Mouse (Mus musculus) liver, embryonic 12.5 days (tissue): ENCODE data around the gene Gna14. TPM values are rescaled to one million over a fixed set of nuclear protein-coding genes. Genes with fewer than 3 reads are reported as not detected.

Experiments
- ATAC-seq: fragments of 200-750 bp; cut with Nextera tagmentation; 2 replicates; pipeline ENCODE4 v1.8.0; 2017; ENCODE audit warnings: moderate number of reproducible peaks, mild to moderate bottlenecking, moderate library complexity
- H3K27ac ChIP-seq: fragments of 300-500 bp; sonication (generic); 2 replicates; pipeline ENCODE4 v1.5.1; 2016; ENCODE audit warnings: mild to moderate bottlenecking
- H3K27me3 ChIP-seq: fragments of 300-500 bp; sonication (generic); replicated peaks from 2 replicates; pipeline ENCODE4 v1.6.1; 2016; ENCODE audit warnings: mild to moderate bottlenecking, moderate library complexity
- H3K36me3 ChIP-seq: fragments of 300-500 bp; sonication (generic); 2 replicates; pipeline ENCODE4 v1.6.1; 2016; ENCODE audit warnings: mild to moderate bottlenecking, moderate library complexity
- H3K4me1 ChIP-seq: fragments of 300-500 bp; sonication (generic); 2 replicates; pipeline ENCODE4 v1.6.1; 2016
- H3K4me2 ChIP-seq: fragments of 300-500 bp; sonication (generic); 2 replicates; pipeline ENCODE4 v1.6.1; 2016; ENCODE audit warnings: mild to moderate bottlenecking, moderate library complexity
- H3K4me3 ChIP-seq: fragments of 300-500 bp; sonication (generic); 2 replicates; pipeline ENCODE4 v1.5.1; 2016; ENCODE audit warnings: mild to moderate bottlenecking, moderate library complexity
- H3K9ac ChIP-seq: fragments of 300-500 bp; sonication (generic); 2 replicates; pipeline ENCODE4 v1.6.1; 2016; ENCODE audit warnings: mild to moderate bottlenecking, moderate library complexity
- H3K9me3 ChIP-seq: fragments of 300-500 bp; sonication (generic); replicated peaks from 2 replicates; pipeline ENCODE4 v1.6.1; 2016; ENCODE audit warnings: mild to moderate bottlenecking, moderate library complexity
- WGBS: fragments of 180-500 bp; shearing (Covaris S2); methylation state at CpG from one replicate; pipeline ENCODE4 v1.1.7; 2016; ENCODE audit not compliant: insufficient replicate concordance; 5-methylcytosine and 5-hydroxymethylcytosine counted together
- polyA plus RNA-seq: library from polyadenylated mRNA; unstranded; fragments of >200 nt; fragmentation: Nextera tagmentation; extraction: Ambion mirVana; gene quantifications from 2 replicates; pipeline ENCODE4 v1.2.1, GENCODE M21; 2016

The Gna14 gene
- polyA plus RNA-seq, 1 experiment from 2014 or later: 1.6 TPM

DNA sequence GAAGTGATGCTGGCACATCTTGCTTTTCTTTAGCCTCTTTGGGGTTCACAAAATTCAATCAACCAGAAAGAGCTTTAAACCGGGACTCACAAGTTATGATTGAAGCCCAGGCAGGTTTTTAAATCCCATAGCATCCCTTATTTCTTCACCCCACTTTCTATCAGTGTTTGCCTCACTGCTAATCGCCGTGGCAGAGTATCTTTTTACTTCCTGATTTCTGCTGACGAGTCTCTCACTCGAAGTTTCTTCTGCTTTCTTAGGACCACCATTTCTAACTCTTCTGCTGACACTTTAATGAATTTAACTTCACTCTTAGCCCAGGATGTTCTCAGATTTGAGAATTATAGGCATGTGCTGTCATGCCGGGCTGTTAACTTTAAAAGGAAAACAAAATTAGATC, 21.6 kb downstream of the Gna14 start:
- H3K27me3 ChIP-seq: no peaks in the 10 kb centered on the region
- 23% methylated on average over 6 of the region's 6 CpGs for WGBS

DNA sequence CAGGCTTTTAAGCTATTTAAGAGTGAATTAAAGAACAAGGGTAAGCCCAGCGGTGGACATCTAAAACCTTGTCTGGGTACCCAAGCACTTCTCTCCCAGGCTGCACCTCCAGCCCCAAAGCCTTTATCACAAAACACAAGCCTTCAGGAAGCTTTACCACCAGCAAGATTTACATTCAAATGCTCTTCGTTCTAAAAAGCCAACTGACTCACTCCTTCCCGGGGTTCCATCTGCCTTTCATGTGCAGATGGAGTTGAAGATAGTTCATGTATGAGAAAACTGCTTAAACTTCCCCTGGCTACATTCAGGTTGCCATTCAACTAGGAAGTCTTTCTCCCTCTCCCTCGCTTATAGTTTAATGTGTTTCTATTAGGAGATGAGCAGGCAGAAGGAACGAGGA, 23.8 kb downstream of the Gna14 start:
- Histone ChIP-seq H3K36me3 (no peaks in the 10 kb centered on the region), H3K9ac (no peak overlapping the region), H3K27ac (no peak overlapping the region), H3K4me2 (no peak overlapping the region), H3K9me3 (no peaks in the 10 kb centered on the region), H3K4me3 (no peak overlapping the region), H3K27me3 (no peaks in the 10 kb centered on the region), H3K4me1 (peaks cover 27% of the 10 kb centered on the region)
- 24% methylated on average over 5 of the region's 5 CpGs for WGBS
- no peak for ATAC-seq

More for the DNA sequence above, 21.6 kb downstream of the Gna14 start:
- H3K27ac ChIP-seq: no peak overlapping the region
- peaks cover 27% of the 10 kb centered on the region for H3K4me1 ChIP-seq
- no peak overlapping the region for H3K4me3 ChIP-seq
- no peaks in the 10 kb centered on the region for H3K36me3 ChIP-seq
- H3K9ac ChIP-seq: no peak overlapping the region
- H3K9me3 ChIP-seq: no peaks in the 10 kb centered on the region
- no peak for ATAC-seq
- no peak overlapping the region for H3K4me2 ChIP-seq

DNA sequence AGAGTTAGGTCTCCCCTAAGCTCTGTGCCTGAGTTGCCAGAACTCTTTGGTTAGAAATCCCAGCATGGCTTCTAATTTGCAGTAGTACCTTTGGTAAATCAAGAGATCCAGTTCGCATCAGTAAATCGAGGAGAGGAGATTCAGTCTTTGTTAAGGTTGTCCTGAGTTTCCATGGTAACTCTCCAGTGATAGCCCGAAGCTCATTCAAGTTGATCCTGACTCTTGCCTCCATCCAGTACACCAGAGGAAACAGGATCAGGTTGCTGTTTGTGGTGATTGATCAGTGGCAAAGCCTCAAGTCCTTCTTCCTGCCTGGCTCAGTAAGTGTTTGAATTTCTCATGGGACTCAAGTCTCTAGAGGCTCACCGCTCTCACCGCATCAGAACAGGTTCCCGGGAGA, 24.7 kb downstream of the Gna14 start:
- H3K9ac ChIP-seq: no peak overlapping the region

DNA sequence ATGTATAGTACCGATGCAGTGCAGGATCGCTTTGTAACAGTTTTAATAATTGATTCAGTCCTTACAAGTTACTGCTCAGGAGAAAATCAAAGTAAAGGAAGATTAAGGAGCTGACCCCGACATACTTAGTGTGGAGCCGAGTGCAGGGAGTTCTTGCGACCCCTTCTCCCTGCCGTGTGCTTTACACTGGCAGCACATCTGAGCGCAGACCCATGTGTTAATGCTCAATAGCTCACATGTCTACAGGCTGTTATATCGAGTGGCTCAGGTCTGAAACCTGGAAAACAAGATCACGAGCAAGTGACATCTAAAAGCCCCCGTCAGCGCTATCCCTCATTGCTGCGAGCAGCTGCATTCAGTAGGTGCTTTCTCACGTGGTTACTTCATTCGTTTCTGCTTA, 25.3 kb downstream of the Gna14 start:
- 83% methylated on average over 14 of the region's 14 CpGs for WGBS
- no peaks in the 10 kb centered on the region for H3K9me3 ChIP-seq
- no peaks in the 10 kb centered on the region for H3K27me3 ChIP-seq
- H3K4me2 ChIP-seq: no peak overlapping the region
- no peak for ATAC-seq
- H3K27ac ChIP-seq: no peak overlapping the region
- H3K9ac ChIP-seq: no peak overlapping the region
- H3K4me1 ChIP-seq: peaks cover 27% of the 10 kb centered on the region
- no peaks in the 10 kb centered on the region for H3K36me3 ChIP-seq
- no peak overlapping the region for H3K4me3 ChIP-seq

More for the DNA sequence above, 24.7 kb downstream of the Gna14 start:
- Histone ChIP-seq H3K4me2 (no peak overlapping the region), H3K27me3 (no peaks in the 10 kb centered on the region), H3K36me3 (no peaks in the 10 kb centered on the region), H3K27ac (no peak overlapping the region), H3K4me3 (no peak overlapping the region), H3K4me1 (peaks cover 27% of the 10 kb centered on the region), H3K9me3 (no peaks in the 10 kb centered on the region)
- WGBS: 72% methylated on average over 6 of the region's 6 CpGs
- ATAC-seq: no peak

DNA sequence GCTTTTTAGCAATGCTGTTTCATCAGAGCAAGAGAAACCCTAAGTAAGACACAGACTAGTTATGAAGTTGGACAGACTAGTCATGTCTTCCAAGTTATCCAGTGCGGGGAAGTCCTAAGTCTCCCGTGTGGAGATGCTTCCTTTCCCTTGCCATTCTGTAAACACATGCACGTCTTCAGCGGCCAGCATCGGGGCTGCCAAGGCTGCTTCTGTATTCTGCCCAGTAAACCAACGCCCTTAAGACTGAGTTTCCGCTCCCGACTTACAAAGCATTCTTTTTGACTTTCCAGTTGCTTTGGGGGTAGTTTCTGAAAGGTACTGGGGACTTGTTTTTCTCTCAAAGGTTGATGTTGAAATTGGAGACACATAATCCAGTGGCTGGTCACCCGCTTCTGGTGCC, 26.9 kb downstream of the Gna14 start:
- ATAC-seq: no peak
- WGBS: 78% methylated on average over 9 of the region's 9 CpGs

DNA sequence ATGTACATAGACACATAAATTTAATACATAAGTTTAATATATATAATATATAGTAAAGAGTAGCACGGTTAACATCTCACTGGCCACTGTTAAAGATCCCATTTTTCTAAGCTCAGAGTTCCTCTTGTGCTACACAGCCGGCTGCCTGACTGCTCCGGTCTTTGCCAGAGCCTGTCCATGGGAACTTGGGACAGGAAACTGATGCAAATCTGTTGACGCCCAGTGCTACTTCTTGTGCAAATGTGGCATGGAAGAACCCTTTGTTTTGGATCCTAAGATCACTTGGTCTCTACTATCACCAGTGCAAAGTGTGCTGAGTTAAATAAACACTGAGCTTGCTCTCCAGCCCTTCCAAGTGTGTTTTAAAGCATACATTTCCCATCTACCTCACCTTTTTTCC, 29.2 kb downstream of the Gna14 start:
- H3K36me3 ChIP-seq: no peaks in the 10 kb centered on the region
- H3K27me3 ChIP-seq: no peaks in the 10 kb centered on the region
- H3K27ac ChIP-seq: no peak overlapping the region
- peaks cover 12% of the 10 kb centered on the region; the same call in 1 of the 2 replicates for H3K4me1 ChIP-seq
- no peak overlapping the region for H3K4me2 ChIP-seq
- no peak for ATAC-seq
- no peak overlapping the region for H3K4me3 ChIP-seq
- H3K9ac ChIP-seq: no peak overlapping the region
- H3K9me3 ChIP-seq: no peaks in the 10 kb centered on the region
- WGBS: 48% methylated on average over 4 of the region's 4 CpGs

More for the DNA sequence above, 26.9 kb downstream of the Gna14 start:
- Histone ChIP-seq H3K9me3 (no peaks in the 10 kb centered on the region), H3K36me3 (no peaks in the 10 kb centered on the region), H3K27me3 (no peaks in the 10 kb centered on the region), H3K4me1 (peaks cover 19% of the 10 kb centered on the region), H3K27ac (no peak overlapping the region), H3K4me2 (no peak overlapping the region), H3K4me3 (no peak overlapping the region), H3K9ac (no peak overlapping the region)

DNA sequence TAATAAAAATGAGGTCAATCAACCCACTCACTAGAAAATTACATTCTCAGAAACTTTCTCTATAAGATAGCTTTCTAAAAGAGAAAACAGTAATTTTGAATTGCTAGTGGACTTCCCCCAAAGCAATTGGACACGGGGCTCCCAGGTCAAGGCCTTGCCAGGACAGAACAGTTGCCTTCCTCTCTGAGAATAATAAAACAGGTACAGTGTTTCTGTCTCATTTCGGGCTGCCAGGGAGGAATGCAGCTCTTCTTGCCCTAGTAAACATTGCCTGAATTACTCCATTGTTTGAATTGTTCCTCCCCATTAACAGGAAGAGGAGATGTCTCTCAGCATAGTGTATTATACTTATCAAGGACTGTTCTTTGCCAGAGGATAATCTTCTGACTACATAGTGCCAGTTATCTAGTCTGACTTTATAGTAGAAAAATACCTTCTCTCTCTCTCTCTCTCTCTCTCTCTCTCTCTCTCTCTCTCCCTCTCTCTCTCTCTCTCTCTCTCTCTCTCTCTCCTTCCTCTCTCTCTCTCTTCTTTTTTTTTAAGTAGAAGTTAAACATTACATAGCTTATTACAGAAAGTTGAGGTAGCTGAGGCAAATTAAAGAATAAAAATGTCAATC, 33.3 kb downstream of the Gna14 start:
- ATAC-seq: no peak
- Histone ChIP-seq H3K4me2 (no peak overlapping the region), H3K36me3 (no peaks in the 10 kb centered on the region), H3K27me3 (no peaks in the 10 kb centered on the region), H3K9me3 (peaks cover 5% of the 10 kb centered on the region), H3K4me1 (peaks cover 22% of the 10 kb centered on the region), H3K9ac (no peak overlapping the region), H3K27ac (no peak overlapping the region), H3K4me3 (no peak overlapping the region)
- 53% methylated on average over 2 of the region's 2 CpGs for WGBS

DNA sequence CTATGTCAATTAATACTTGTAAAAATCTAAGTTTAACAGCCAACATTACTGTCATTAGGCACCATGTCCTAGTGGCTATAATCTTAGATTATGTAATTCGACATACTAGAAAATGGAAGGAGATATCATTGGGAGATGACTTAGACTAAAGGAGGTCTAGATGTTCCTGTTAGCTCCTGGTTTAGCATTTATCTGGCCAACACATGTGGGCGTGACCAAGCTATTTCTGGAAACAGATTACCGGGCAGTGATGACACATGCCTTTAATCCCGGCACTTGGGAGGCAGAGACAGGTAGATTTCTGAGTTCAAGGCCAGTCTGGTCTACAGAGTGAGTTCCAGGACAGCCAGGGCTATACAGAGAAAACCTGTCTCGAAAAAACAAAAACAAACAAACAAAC, 37.1 kb downstream of the Gna14 start:
- Histone ChIP-seq H3K4me2 (no peak overlapping the region), H3K27me3 (no peaks in the 10 kb centered on the region), H3K4me3 (no peak overlapping the region), H3K4me1 (peaks cover 37% of the 10 kb centered on the region), H3K36me3 (no peaks in the 10 kb centered on the region), H3K27ac (no peak overlapping the region), H3K9ac (no peak overlapping the region), H3K9me3 (peaks cover 7% of the 10 kb centered on the region)
- peak; percentile 55; the same call in 1 of the 2 replicates for ATAC-seq
- 42% methylated on average over 5 of the region's 5 CpGs for WGBS

DNA sequence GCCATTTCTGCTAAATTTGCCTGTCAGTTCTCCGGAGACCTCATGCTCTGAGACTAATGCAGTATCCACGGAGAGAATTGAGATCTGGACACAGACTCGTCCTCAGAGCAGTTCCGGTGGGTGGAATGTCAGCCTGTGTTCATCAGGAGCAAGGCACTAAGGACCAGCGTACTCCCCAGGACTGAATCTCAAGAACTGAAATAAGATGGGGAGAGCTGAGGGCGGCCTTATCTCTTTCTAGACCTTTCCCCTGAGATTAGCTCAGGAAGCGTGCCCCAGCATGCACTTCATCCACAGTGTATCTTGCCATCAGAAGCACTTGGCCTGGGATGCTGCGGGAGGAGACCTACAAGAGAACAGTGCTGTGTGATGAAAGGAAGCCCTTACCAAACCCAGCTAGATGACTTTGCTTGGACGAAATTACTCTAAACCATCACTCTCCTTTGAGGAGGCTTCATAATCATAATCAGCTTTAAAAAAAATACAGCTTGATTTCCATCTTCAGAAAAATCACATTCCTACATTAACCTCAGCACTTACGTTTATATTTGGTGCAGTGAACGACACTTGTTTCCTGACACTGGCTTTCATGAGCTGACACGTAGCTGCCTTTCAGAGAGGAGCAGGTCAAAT, 41.9 kb downstream of the Gna14 start:
- Histone ChIP-seq H3K4me3 (no peak overlapping the region), H3K4me2 (peak overlapping the region; percentile 51), H3K9ac (no peak overlapping the region; the same call in 1 of the 2 replicates), H3K9me3 (peaks cover 7% of the 10 kb centered on the region), H3K36me3 (no peaks in the 10 kb centered on the region), H3K27me3 (no peaks in the 10 kb centered on the region), H3K27ac (peak overlapping the region; percentile 55; the same call in 1 of the 2 replicates), H3K4me1 (peaks cover 64% of the 10 kb centered on the region)
- ATAC-seq: no peak
- WGBS: 48% methylated on average over 12 of the region's 12 CpGs

DNA sequence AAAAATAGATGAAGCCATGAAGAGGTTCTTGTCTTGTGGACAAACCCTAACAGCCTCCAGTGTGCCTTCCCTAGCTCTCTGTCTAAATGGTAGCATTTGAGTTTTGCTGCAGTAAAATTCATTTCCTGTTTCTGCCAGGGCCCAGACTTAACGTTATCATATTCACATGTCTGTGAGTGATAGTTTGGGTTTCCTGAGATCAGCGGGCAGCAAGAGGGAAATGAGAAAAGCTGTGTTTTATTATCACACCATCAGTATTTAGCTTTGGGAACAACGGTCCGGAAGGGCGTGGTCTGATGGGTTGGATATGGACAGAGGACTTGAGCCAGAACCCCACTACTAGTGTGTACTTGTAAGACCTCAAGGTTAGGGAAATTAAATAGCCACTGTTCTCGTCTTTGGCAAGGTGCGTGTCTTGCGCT, 42.6 kb downstream of the Gna14 start:
- peak; percentile 27; the same call in 1 of the 2 replicates for ATAC-seq
- WGBS: 15% methylated on average over 8 of the region's 8 CpGs
- no peak overlapping the region; the same call in 1 of the 2 replicates for H3K9ac ChIP-seq
- no peak overlapping the region for H3K4me3 ChIP-seq
- peaks cover 66% of the 10 kb centered on the region for H3K4me1 ChIP-seq
- H3K27me3 ChIP-seq: no peaks in the 10 kb centered on the region
- H3K9me3 ChIP-seq: peaks cover 7% of the 10 kb centered on the region
- H3K27ac ChIP-seq: peak overlapping the region; percentile 55; the same call in 1 of the 2 replicates
- peak overlapping the region; percentile 51 for H3K4me2 ChIP-seq
- H3K36me3 ChIP-seq: no peaks in the 10 kb centered on the region

DNA sequence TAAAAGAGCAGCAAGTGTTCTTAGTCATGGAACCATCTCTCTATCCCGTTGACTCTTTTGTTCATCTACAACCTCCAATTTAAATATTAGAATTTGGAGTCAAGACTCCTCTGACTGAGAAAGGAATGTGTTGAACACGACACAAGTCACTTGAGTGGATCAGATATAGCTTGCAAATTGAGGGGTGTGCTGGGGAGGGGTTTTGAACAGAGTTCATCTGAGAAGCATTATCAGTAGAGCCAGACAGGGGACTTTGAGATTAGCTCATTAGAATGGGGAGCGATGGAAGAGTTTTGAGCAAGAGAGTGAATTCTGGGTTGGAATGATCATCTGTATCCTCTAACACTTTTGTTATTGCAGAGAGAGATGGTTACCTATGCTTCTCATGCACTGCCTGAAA, 46.5 kb downstream of the Gna14 start:
- peak; percentile 89 for ATAC-seq
- H3K4me1 ChIP-seq: peaks cover 82% of the 10 kb centered on the region

DNA sequence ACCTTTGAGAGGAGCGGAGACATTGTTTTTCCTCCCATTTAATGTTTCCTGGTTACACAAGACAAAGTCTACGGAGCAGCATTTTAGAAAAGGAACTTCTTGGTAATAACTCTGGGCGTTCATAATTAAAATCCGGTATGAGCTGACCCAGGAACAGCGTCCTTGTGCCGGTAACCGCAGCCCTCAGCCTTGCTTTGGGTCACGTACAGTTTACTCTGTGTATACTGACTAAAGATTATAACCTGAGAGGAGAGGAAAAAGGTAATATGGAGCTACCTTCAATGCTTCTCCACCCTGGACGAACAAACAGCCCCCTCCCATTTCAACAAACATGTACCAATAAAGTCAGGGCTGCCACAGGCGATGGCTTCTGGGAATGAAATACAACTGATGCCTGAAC, 48.7 kb downstream of the Gna14 start:
- Histone ChIP-seq H3K4me3 (no peak overlapping the region), H3K27ac (no peak overlapping the region), H3K4me1 (peaks cover 60% of the 10 kb centered on the region), H3K9me3 (no peaks in the 10 kb centered on the region), H3K9ac (no peak overlapping the region), H3K4me2 (no peak overlapping the region), H3K36me3 (no peaks in the 10 kb centered on the region), H3K27me3 (no peaks in the 10 kb centered on the region)
- 87% methylated on average over 10 of the region's 10 CpGs for WGBS
- no peak for ATAC-seq

More for the DNA sequence above, 46.5 kb downstream of the Gna14 start:
- no peaks in the 10 kb centered on the region for H3K27me3 ChIP-seq
- no peak overlapping the region for H3K9ac ChIP-seq
- peak overlapping the region; percentile 76 for H3K27ac ChIP-seq
- H3K4me2 ChIP-seq: peak overlapping the region; percentile 48
- 34% methylated on average over 3 of the region's 3 CpGs for WGBS
- no peaks in the 10 kb centered on the region for H3K36me3 ChIP-seq
- H3K4me3 ChIP-seq: no peak overlapping the region
- H3K9me3 ChIP-seq: no peaks in the 10 kb centered on the region
